Mouse (Mus musculus) MEL (cell line): ENCODE measurements at regions not wholly inside any gene's neighbourhood (a gene's known extent, or its start where the extent isn't known, plus 50 kb on each side); places are given as distances from the start of the nearest gene placed in this dataset.

Experiments used
- DNase-seq: peaks from one replicate; pipeline ENCODE4 v3.0.0; 2011; ENCODE audit warnings: low read depth, low spot score
- H3K27ac ChIP-seq: 2 replicates; pipeline ENCODE4 v1.5.1; 2012; ENCODE audit warnings: low read depth, mild to moderate bottlenecking, control low read depth, low read length, moderate library complexity; ENCODE audit not compliant: control insufficient read depth
- H3K27me3 ChIP-seq, 2 experiments: fragments of 150-350 bp in 1 of 2; sonication (generic) in 1 of 2; 2 replicates each; pipeline ENCODE4 v1.6.1; 2012; ENCODE audit warnings: low read length in 2 of 2, mild to moderate bottlenecking in 2 of 2, improper control_type of control experiment in 1 of 2, moderate library complexity in 1 of 2; ENCODE audit not compliant: insufficient read depth in 2 of 2, control insufficient read depth in 1 of 2
- H3K36me3 ChIP-seq, 2 experiments: 2 replicates each; pipeline ENCODE4 v1.6.1; 2012 to 2014; ENCODE audit warnings: low read length in 2 of 2, improper control_type of control experiment in 1 of 2, inconsistent platforms in 1 of 2, mild to moderate bottlenecking in 1 of 2; ENCODE audit not compliant: insufficient read depth in 2 of 2, control insufficient read depth in 1 of 2
- H3K4me1 ChIP-seq, 2 experiments: fragments of 150-350 bp in 1 of 2; sonication (generic) in 1 of 2; 2 replicates each; pipeline ENCODE4 v1.6.1; 2012; ENCODE audit warnings: low read length in 2 of 2, improper control_type of control experiment in 1 of 2, mild to moderate bottlenecking in 1 of 2; ENCODE audit not compliant: insufficient read depth in 2 of 2, control insufficient read depth in 1 of 2
- H3K4me3 ChIP-seq, 2 experiments: fragments of 150-350 bp in 1 of 2; sonication (generic) in 1 of 2; 2 replicates each; pipeline ENCODE4 v1.5.1; 2012; ENCODE audit warnings: low read depth in 2 of 2, low read length in 2 of 2, mild to moderate bottlenecking in 2 of 2, moderate library complexity in 2 of 2, control low read depth in 1 of 2, improper control_type of control experiment in 1 of 2; ENCODE audit not compliant: control insufficient read depth in 1 of 2, insufficient read depth in 1 of 2
- H3K79me2 ChIP-seq: 2 replicates; pipeline ENCODE4 v1.6.1; 2012; ENCODE audit warnings: mild to moderate bottlenecking, low read length, moderate library complexity; ENCODE audit not compliant: control insufficient read depth, poor library complexity, insufficient read depth
- H3K9ac ChIP-seq: 2 replicates; pipeline ENCODE4 v1.6.1; 2012; ENCODE audit warnings: low read depth, mild to moderate bottlenecking, control low read depth, low read length, moderate library complexity; ENCODE audit not compliant: control insufficient read depth, poor library complexity, severe bottlenecking
- H3K9me3 ChIP-seq: fragments of 150-350 bp; sonication (generic); replicated peaks from 2 replicates; pipeline ENCODE4 v1.6.1; 2012; ENCODE audit warnings: mild to moderate bottlenecking, low read length, improper control_type of control experiment, moderate library complexity; ENCODE audit not compliant: insufficient read depth
- CHD2 ChIP-seq: IDR thresholded peaks from 2 replicates; pipeline ENCODE4 v1.6.1; 2011; ENCODE audit warnings: low read length, improper control_type of control experiment
- ELF1 ChIP-seq: IDR thresholded peaks from 2 replicates; pipeline ENCODE4 v1.6.1; 2014; ENCODE audit warnings: low read depth, mild to moderate bottlenecking, inconsistent platforms, low read length, improper control_type of control experiment, moderate library complexity
- EP300 ChIP-seq, 2 experiments: IDR thresholded peaks; 2 replicates each; pipeline ENCODE4 v1.6.1; 2011; ENCODE audit warnings: improper control_type of control experiment in 2 of 2, low read length in 2 of 2, low read depth in 1 of 2, mild to moderate bottlenecking in 1 of 2
- ETS1 ChIP-seq: IDR thresholded peaks from 2 replicates; pipeline ENCODE4 v1.6.1; 2012; ENCODE audit warnings: low read depth, mild to moderate bottlenecking, inconsistent platforms, low read length, improper control_type of control experiment, moderate library complexity
- GABPA ChIP-seq: IDR thresholded peaks from 2 replicates; pipeline ENCODE4 v1.6.1; 2012; ENCODE audit warnings: low read depth, mild to moderate bottlenecking, inconsistent platforms, low read length, improper control_type of control experiment, moderate library complexity
- GATA1 ChIP-seq: IDR thresholded peaks from 2 replicates; pipeline ENCODE4 v1.6.1; 2011; ENCODE audit warnings: low read depth, low read length, improper control_type of control experiment
- JUND ChIP-seq: IDR thresholded peaks from 2 replicates; pipeline ENCODE4 v1.6.1; 2011; ENCODE audit warnings: low read depth, mild to moderate bottlenecking, improper control_type of control experiment, low read length
- MAX ChIP-seq: IDR thresholded peaks from 2 replicates; pipeline ENCODE4 v1.6.1; 2011; ENCODE audit warnings: low read length, improper control_type of control experiment
- MEF2A ChIP-seq: IDR thresholded peaks from 2 replicates; pipeline ENCODE4 v1.6.1; 2014; ENCODE audit warnings: low read depth, mild to moderate bottlenecking, inconsistent platforms, low read length, improper control_type of control experiment; ENCODE audit not compliant: poor library complexity, insufficient replicate concordance, severe bottlenecking; ENCODE audit errors: extremely low read depth
- MXI1 ChIP-seq: IDR thresholded peaks from 2 replicates; pipeline ENCODE4 v1.6.1; 2011; ENCODE audit warnings: mild to moderate bottlenecking, low read depth, low read length, improper control_type of control experiment
- MYC ChIP-seq: IDR thresholded peaks from 2 replicates; pipeline ENCODE4 v1.6.1; 2011; ENCODE audit warnings: low read depth, mild to moderate bottlenecking, low read length, improper control_type of control experiment, moderate library complexity
- RCOR1 ChIP-seq: IDR thresholded peaks from 2 replicates; pipeline ENCODE4 v1.6.1; 2012; ENCODE audit warnings: low read depth, mild to moderate bottlenecking, inconsistent platforms, low read length, improper control_type of control experiment
- SIN3A ChIP-seq: IDR thresholded peaks from 2 replicates; pipeline ENCODE4 v1.6.1; 2012; ENCODE audit warnings: low read length, improper control_type of control experiment, inconsistent platforms
- SMC3 ChIP-seq: IDR thresholded peaks from 2 replicates; pipeline ENCODE4 v1.6.1; 2011; ENCODE audit warnings: low read depth, low read length, improper control_type of control experiment
- UBTF ChIP-seq: IDR thresholded peaks from 2 replicates; pipeline ENCODE4 v1.6.1; 2012; ENCODE audit warnings: low read depth, mild to moderate bottlenecking, inconsistent platforms, low read length, improper control_type of control experiment, moderate library complexity, borderline replicate concordance; ENCODE audit not compliant: insufficient read depth
- USF2 ChIP-seq, 2 experiments: IDR thresholded peaks; 2 replicates each; pipeline ENCODE4 v1.6.1; 2011 to 2012; ENCODE audit warnings: improper control_type of control experiment in 2 of 2, low read length in 2 of 2, borderline replicate concordance in 1 of 2, inconsistent platforms in 1 of 2, low read depth in 1 of 2, mild to moderate bottlenecking in 1 of 2; ENCODE audit not compliant: insufficient read depth in 1 of 2
- ZNF384 ChIP-seq: IDR thresholded peaks from 2 replicates; pipeline ENCODE4 v1.6.1; 2012; ENCODE audit warnings: low read depth, mild to moderate bottlenecking, inconsistent platforms, low read length, improper control_type of control experiment

- no peak for DNase-seq
- H3K4me1 ChIP-seq = peaks cover 5 to 6% of the 10 kb centered on the region in 2 experiments
- H3K27me3 ChIP-seq = no peaks in the 10 kb centered on the region
- H3K36me3 ChIP-seq = peaks cover 0 to 6% of the 10 kb centered on the region in 2 experiments; a peak in 2 of 4 replicates
- TF ChIP-seq JUND (no peak), CHD2 (no peak), SMC3 (no peak), MXI1 (no peak), GABPA (no peak), USF2 (IDR thresholded peaks at IDR 0.05; ENCODE audit: borderline replicate concordance in 1 of 2, insufficient read depth in 1 of 2, low read depth in 1 of 2, low read length in 2 of 2) (no peak)
- no peak overlapping the region for H3K9ac ChIP-seq
- no peaks in the 10 kb centered on the region for H3K79me2 ChIP-seq
- H3K27ac ChIP-seq = no peak overlapping the region
- H3K9me3 ChIP-seq = no peaks in the 10 kb centered on the region
- no peak overlapping the region for H3K4me3 ChIP-seq
Measured at GRCm38 (mm10) chr19:6684921-6685320, 142.1 kb upstream of the Slc22a12 start.

GRCm38 (mm10) chr19:6679392-6680307, 136.8 kb upstream of the Slc22a12 start:
- Histone ChIP-seq H3K27me3 (no peaks in the 10 kb centered on the region), H3K79me2 (no peaks in the 10 kb centered on the region), H3K9me3 (no peaks in the 10 kb centered on the region), H3K36me3 (peaks cover 0 to 13% of the 10 kb centered on the region in 2 experiments; a peak in 2 of 4 replicates), H3K9ac (peak overlapping the region; percentile 45), H3K4me3 (no peak overlapping the region), H3K4me1 (peaks cover 5 to 10% of the 10 kb centered on the region in 2 experiments), H3K27ac (peak overlapping the region; percentile 78)
- TF ChIP-seq ZNF384 (peak; percentile 95), EP300 (IDR thresholded peaks at IDR 0.05; ENCODE audit: low read depth in 1 of 2, low read length in 2 of 2) (peak; percentile 40 to 54), MYC (peak; percentile 73), RCOR1 (peak; percentile 34; the same call in 1 of the 2 replicates), SIN3A (peak; percentile 41; the same call in 1 of the 2 replicates), ETS1 (peak; percentile 47), GATA1 (peak; percentile 78), MAX (peak; percentile 43; the same call in 1 of the 2 replicates), MXI1 (peak; percentile 57), ELF1 (no peak), MEF2A (no peak), UBTF (no peak)
- DNase-seq = peak; percentile 69
